Mouse (Mus musculus): ENCODE results near the gene Frmpd3.
A peak's percentile ranks its signal among the peaks of the same experiment; 100 is the strongest.

Frmpd3 gene

GRCm38 (mm10) chrX:140450071-140450470 is 108.0 kb downstream of the Frmpd3 start:
- no peak for ATAC-seq (ENCODE audit: insufficient number of reproducible peaks, low FRiP score, low TSS enrichment)

GRCm38 (mm10) chrX:140456279-140456731 is 114.2 kb downstream of the Frmpd3 start, which contains the start of gene Prps1:
Prps1 (plus strand) TSS chrX:140456613.
- peak; percentile 93 for ATAC-seq (ENCODE audit: insufficient number of reproducible peaks, low FRiP score, low TSS enrichment)

- peak; percentile 58 for ATAC-seq (ENCODE audit: insufficient number of reproducible peaks, low FRiP score, low TSS enrichment)
Observed at GRCm38 (mm10) chrX:140456751-140457491, 114.9 kb downstream of the Frmpd3 start.

- ATAC-seq (ENCODE audit: insufficient number of reproducible peaks, low FRiP score, low TSS enrichment): no peak
Observed at GRCm38 (mm10) chrX:140457502-140457901, 115.4 kb downstream of the Frmpd3 start.

GRCm38 (mm10) chrX:140478231-140478630 is 136.2 kb downstream of the Frmpd3 start:
- no peak for ATAC-seq (ENCODE audit: insufficient number of reproducible peaks, low FRiP score, low TSS enrichment)

- ATAC-seq (ENCODE audit: insufficient number of reproducible peaks, low FRiP score, low TSS enrichment): no peak
Observed at GRCm38 (mm10) chrX:140479171-140479570, 137.1 kb downstream of the Frmpd3 start.
